Mouse (Mus musculus) midbrain, embryonic 14.5 days (tissue): ENCODE results near the gene Gpatch3. TPM values are rescaled to one million over a fixed set of nuclear protein-coding genes. Genes with fewer than 3 reads are reported as not detected.

Experiments used
- ATAC-seq: fragments of 200-750 bp; cut with Nextera tagmentation; 2 replicates; pipeline ENCODE4 v1.8.0; 2017; ENCODE audit warnings: moderate number of reproducible peaks, moderate library complexity; ENCODE audit not compliant: low FRiP score, low TSS enrichment
- DNase-seq: peaks from one replicate; pipeline ENCODE4 v3.0.0-alpha.2; 2015
- H3K27ac ChIP-seq: fragments of 300-500 bp; sonication (generic); replicated peaks from 2 replicates; pipeline ENCODE4 v1.5.1; 2014; ENCODE audit warnings: mild to moderate bottlenecking, low read depth, low read length, moderate library complexity
- H3K27me3 ChIP-seq: fragments of 300-500 bp; sonication (generic); 2 replicates; pipeline ENCODE4 v1.6.1; 2014; ENCODE audit warnings: low read length, control low read depth, mixed read lengths; ENCODE audit not compliant: control insufficient read depth, insufficient read depth
- H3K36me3 ChIP-seq: fragments of 300-500 bp; sonication (generic); 2 replicates; pipeline ENCODE4 v1.6.1; 2014; ENCODE audit warnings: low read length, control low read depth; ENCODE audit not compliant: control insufficient read depth, insufficient read depth
- H3K4me1 ChIP-seq: fragments of 300-500 bp; sonication (generic); 2 replicates; pipeline ENCODE4 v1.6.1; 2014; ENCODE audit warnings: mild to moderate bottlenecking, antibody characterized with exemption, low read length, control low read depth; ENCODE audit not compliant: control insufficient read depth, insufficient read depth
- H3K4me2 ChIP-seq: fragments of 300-500 bp; sonication (generic); 2 replicates; pipeline ENCODE4 v1.6.1; 2014; ENCODE audit warnings: mild to moderate bottlenecking, low read length, moderate library complexity
- H3K4me3 ChIP-seq: fragments of 300-500 bp; sonication (generic); replicated peaks from 2 replicates; pipeline ENCODE4 v1.5.1; 2014; ENCODE audit warnings: low read depth, low read length
- H3K9ac ChIP-seq: fragments of 300-500 bp; sonication (generic); replicated peaks from 2 replicates; pipeline ENCODE4 v1.6.1; 2014; ENCODE audit warnings: mild to moderate bottlenecking, low read length, moderate library complexity
- H3K9me3 ChIP-seq: fragments of 300-500 bp; sonication (generic); 2 replicates; pipeline ENCODE4 v1.6.1; 2016; ENCODE audit warnings: low read length, control low read depth, mixed read lengths; ENCODE audit not compliant: control insufficient read depth
- WGBS: fragments of 180-500 bp; shearing (Covaris S2); extraction: QIAGEN DNeasy Blood & Tissue Kit; methylation state at CpG from one replicate; pipeline ENCODE4 v1.1.7; 2014; 5-methylcytosine and 5-hydroxymethylcytosine counted together
- polyA plus RNA-seq: library from polyadenylated mRNA; unstranded; fragments of >200 nt; fragmentation: Nextera tagmentation; extraction: Ambion mirVana; gene quantifications from 2 replicates; pipeline ENCODE4 v1.2.1, GENCODE M21; 2014

Gpatch3 gene
- polyA plus RNA-seq, 1 experiment from 2014 or later, result 6.4 TPM

DNA sequence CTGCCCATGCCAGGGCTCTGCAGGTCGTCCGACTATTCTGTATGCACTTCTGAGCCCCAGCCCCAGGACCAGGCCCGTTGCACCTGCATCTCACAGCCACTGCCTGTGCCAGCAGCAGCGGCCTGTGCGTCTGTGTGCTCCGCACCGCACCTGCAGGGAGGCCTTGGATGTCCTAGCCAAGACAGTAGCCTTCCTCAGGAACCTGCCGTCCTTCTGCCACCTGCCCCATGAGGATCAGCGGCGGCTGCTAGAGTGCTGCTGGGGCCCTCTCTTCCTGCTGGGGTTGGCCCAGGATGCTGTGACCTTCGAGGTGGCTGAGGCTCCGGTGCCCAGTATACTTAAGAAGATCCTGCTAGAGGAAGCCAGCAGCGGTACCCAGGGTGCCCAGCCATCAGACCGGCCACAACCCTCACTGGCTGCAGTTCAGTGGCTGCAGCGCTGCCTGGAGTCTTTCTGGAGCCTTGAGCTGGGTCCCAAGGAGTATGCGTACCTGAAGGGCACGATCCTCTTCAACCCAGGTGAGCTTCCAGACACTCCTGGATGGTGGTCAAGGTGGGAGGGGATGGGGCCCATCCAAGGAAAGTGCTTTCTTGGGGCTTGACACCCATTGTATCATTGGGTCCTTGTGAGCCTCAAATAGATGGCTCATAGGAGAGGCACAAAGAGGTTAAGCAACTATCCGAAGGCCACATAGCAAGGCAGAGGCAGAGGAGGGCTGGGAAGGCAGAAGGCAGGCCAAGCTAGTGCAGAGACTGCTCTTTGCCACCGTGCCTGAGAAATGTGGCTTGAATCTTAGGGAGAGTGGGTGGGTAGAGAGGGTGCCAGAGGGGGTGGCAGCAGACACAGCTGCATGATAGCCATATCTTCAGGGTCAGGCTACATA lies 20.9 kb upstream of the Gpatch3 start:
- Histone ChIP-seq H3K4me3 (no peak overlapping the region), H3K4me2 (no peak overlapping the region), H3K9ac (no peak overlapping the region), H3K36me3 (no peaks in the 10 kb centered on the region), H3K9me3 (no peaks in the 10 kb centered on the region), H3K4me1 (no peaks in the 10 kb centered on the region), H3K27me3 (no peaks in the 10 kb centered on the region), H3K27ac (no peak overlapping the region)
- DNase-seq (no peak), ATAC-seq (no peak)
- 75% methylated on average over 19 of the region's 19 CpGs for WGBS

DNA sequence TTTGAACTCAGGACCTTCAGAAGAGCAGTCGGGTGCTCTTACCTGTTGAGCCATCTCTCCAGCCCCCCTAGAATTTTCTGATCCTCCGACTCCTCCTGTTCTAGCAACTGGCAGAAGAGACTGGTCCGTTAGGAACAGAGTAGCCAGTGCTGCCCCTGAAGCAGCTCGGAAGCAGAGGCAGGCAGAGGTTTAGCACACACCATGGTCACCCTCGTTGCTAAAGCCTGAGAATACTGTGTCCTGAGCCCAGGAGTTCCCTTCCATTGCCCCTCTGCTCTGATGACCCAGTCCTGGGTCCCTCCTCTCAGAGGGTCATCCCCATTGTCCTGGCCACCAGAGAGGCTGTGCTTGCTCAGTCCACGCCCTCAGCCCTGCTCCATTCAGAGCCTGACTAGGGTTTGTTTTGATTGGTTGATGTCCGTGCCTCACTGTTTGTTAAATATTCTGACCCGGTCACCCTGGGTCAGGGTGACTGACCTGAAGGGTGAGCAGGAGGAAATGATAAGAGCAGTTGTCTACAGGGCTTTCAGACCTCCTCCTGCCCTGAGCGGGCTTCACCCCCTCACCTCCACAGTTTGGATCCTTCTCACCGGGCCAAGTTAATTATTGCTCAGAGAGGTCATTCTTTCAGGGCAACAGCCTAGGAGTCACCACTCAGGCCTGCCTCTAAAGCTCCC lies 17.4 kb upstream of the Gpatch3 start:
- no peak overlapping the region for H3K4me3 ChIP-seq
- no peak overlapping the region for H3K27ac ChIP-seq
- no peak for ATAC-seq
- no peaks in the 10 kb centered on the region for H3K9me3 ChIP-seq
- H3K27me3 ChIP-seq, result no peaks in the 10 kb centered on the region
- no peak overlapping the region for H3K4me2 ChIP-seq
- H3K4me1 ChIP-seq, result no peaks in the 10 kb centered on the region
- DNase-seq, result no peak
- H3K36me3 ChIP-seq, result no peaks in the 10 kb centered on the region
- no peak overlapping the region for H3K9ac ChIP-seq
- WGBS, result 43% methylated on average over 10 of the region's 10 CpGs

DNA sequence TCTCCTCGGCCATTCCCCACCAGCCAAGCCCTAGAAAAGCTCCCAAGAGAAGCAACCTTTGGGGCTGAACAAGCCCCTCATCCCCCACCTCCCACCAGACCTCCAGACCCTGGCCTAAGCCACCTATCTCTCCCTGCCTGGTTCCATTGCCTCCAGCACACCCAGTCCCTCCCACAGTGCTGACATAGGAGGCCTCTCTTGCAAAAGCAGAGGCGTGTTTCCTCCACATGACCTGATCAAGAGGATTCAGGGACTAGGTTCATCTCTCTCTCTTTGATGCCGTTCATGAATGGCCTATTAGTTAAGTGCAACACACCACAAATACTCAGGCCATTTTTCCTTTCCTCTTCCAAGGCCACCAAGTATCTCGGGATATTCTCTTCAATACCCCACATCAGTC lies 14.7 kb upstream of the Gpatch3 start:
- no peaks in the 10 kb centered on the region for H3K9me3 ChIP-seq
- no peak for DNase-seq
- H3K4me1 ChIP-seq, result no peaks in the 10 kb centered on the region
- H3K9ac ChIP-seq, result no peak overlapping the region
- no peak overlapping the region for H3K4me3 ChIP-seq
- H3K27me3 ChIP-seq, result no peaks in the 10 kb centered on the region
- no peak overlapping the region for H3K27ac ChIP-seq
- no peak overlapping the region for H3K4me2 ChIP-seq
- ATAC-seq, result no peak
- 76% methylated on average over 4 of the region's 4 CpGs for whole genome bisulfite sequencing
- no peaks in the 10 kb centered on the region for H3K36me3 ChIP-seq

DNA sequence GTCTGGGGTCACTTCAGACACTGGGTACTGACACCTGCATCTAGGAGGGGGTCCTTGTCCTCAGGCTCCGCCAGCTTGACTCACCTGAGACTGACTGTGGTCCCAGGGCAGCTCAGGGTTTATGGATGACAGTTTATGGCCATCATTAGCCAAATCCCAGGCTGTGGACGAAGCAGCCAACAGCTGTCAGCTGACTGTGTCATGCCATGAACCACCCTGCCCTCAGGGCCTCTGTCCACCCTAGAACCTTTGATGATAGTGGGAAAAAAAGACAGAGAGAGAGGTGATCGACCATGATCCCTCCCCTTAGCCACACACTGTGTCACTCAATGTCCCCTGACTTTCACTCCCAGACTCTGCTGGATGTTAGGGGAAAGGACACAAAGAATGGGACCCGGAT lies 12.9 kb upstream of the Gpatch3 start:
- no peak for ATAC-seq
- Histone ChIP-seq H3K9ac (no peak overlapping the region), H3K4me3 (no peak overlapping the region), H3K9me3 (no peaks in the 10 kb centered on the region), H3K4me1 (no peaks in the 10 kb centered on the region), H3K4me2 (no peak overlapping the region), H3K27me3 (no peaks in the 10 kb centered on the region), H3K36me3 (no peaks in the 10 kb centered on the region), H3K27ac (no peak overlapping the region)
- no peak for DNase-seq
- WGBS, result 72% methylated on average over 4 of the region's 4 CpGs

DNA sequence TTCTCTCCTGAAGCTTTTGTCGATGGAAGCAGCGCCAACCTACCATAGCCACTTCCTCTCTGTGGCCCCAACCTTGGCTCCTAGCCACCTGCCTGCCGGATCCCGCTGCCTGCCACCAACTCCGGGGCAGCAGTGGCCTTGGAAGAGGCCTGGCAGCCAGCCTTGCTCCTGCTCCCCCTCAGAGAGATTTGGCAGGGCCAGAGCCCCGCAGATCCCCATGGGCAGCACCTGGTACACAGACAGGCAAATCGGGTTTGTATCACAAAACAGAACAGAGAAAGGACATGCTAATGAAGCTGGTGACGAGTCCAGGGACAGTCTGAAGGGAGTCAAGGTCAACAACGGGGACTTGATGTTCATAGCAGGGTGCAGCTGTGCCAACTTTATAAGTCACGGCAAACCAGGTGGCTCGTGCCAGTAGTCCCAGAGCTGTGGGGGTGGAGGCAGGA lies 11.4 kb upstream of the Gpatch3 start:
- ATAC-seq, result no peak

DNA sequence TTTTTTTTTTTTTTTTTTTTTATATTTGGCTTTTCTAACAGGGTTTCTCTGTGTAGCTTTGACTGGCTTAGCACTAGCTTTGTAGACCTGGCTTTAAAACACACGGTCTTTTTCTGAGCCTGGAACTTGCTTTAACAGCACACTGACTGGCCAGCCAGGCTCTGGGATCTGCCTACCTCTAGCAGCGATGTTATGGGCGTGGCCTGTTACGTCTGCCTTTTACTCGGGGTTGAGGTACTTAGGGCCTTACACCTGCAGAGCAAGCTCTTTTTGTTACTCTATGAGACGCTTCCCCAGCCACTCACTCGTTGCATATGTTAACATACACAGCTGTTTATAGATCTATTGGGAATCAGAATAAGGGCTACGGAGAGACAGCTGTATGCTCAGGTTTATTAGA lies 7.3 kb upstream of the Gpatch3 start:
- no peak overlapping the region for H3K27ac ChIP-seq
- 35% methylated on average over 8 of the region's 8 CpGs for WGBS
- no peak overlapping the region for H3K4me2 ChIP-seq
- H3K4me1 ChIP-seq, result no peaks in the 10 kb centered on the region
- DNase-seq (no peak), ATAC-seq (no peak)
- H3K36me3 ChIP-seq, result no peaks in the 10 kb centered on the region
- no peak overlapping the region for H3K9ac ChIP-seq
- H3K27me3 ChIP-seq, result no peaks in the 10 kb centered on the region
- H3K9me3 ChIP-seq, result no peaks in the 10 kb centered on the region
- no peak overlapping the region for H3K4me3 ChIP-seq

More for the DNA sequence above, 11.4 kb upstream of the Gpatch3 start:
- H3K36me3 ChIP-seq, result no peaks in the 10 kb centered on the region
- no peaks in the 10 kb centered on the region for H3K9me3 ChIP-seq
- H3K27ac ChIP-seq, result no peak overlapping the region
- WGBS, result 73% methylated on average over 11 of the region's 11 CpGs
- no peak overlapping the region for H3K4me2 ChIP-seq
- H3K27me3 ChIP-seq, result no peaks in the 10 kb centered on the region
- DNase-seq, result peak; percentile 28
- H3K9ac ChIP-seq, result no peak overlapping the region
- H3K4me1 ChIP-seq, result no peaks in the 10 kb centered on the region
- no peak overlapping the region for H3K4me3 ChIP-seq

DNA sequence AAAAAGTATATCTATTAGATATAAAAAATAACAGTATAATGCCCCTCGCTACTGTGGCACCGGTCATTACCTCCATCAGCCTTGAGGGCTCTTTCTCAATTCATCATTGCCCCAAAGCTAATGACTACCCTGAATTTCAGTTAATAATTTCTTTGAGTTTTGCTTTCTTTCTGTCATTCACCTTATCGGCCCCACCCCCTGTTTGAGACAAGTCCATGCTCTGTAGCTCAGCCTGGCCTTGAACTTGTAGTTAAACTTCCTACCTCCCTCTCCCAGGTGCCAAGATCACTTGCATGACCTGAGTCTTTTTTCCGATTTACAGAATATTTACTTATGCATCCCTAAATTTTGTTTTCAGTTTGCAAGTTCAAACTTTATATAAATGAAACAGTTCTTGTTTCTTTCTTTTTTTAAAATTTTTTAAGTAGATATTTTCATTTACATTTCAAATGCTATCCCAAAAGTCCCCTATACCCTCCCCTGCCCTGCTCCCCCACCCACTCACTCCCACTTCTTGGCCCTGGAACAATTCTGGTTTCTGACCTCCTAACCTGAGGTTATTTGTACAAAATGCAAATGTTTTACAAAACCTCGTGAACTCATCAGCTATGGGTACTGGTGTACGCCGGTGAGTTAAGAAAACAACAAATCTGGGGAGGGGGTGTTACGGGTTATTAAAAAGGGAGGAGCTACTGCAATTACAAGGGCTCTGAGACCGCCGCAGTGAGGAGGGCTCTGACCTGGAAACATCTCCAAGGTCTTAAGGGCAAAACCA lies 5.1 kb upstream of the Gpatch3 start:
- DNase-seq (no peak), ATAC-seq (no peak)
- Histone ChIP-seq H3K27me3 (no peaks in the 10 kb centered on the region), H3K4me1 (no peaks in the 10 kb centered on the region), H3K27ac (no peak overlapping the region), H3K4me3 (no peak overlapping the region), H3K36me3 (no peaks in the 10 kb centered on the region), H3K9ac (no peak overlapping the region), H3K4me2 (no peak overlapping the region), H3K9me3 (no peaks in the 10 kb centered on the region)
- 83% methylated on average over 10 of the region's 10 CpGs for WGBS

DNA sequence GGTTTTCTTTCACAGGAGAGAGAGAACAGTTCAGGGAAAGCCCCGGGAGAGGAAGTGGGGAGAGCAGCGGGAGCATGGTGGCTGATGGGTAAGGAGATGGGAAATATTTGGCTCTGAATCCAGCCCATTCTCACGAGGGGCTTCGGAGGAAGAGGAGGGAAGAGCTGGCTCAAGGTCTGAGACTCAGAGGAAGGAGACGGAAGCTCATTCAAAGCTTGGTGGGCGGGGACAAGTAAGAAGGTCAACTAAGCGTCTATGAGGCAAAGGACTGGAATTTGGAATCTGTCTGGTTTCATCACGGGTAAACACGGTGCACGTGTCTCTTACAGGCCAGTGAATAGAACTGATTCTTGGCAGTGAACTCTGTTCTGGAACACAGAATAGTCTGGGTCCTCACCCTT lies 4.5 kb upstream of the Gpatch3 start:
- Histone ChIP-seq H3K9me3 (no peaks in the 10 kb centered on the region), H3K4me1 (no peaks in the 10 kb centered on the region; the same call in 1 of the 2 replicates), H3K36me3 (no peaks in the 10 kb centered on the region), H3K9ac (no peak overlapping the region), H3K4me3 (no peak overlapping the region), H3K4me2 (no peak overlapping the region), H3K27ac (no peak overlapping the region), H3K27me3 (no peaks in the 10 kb centered on the region)
- ATAC-seq (no peak), DNase-seq (no peak)
- WGBS, result 66% methylated on average over 10 of the region's 10 CpGs
